Mouse (Mus musculus) c-Kit-negative CD71-positive TER-119-positive erythroid progenitor cells, embryonic 14.5 days (primary cell): ENCODE measurements around the gene Id4.

Experiments
- DNase-seq: peaks from one replicate; pipeline ENCODE4 v3.0.0-alpha.2; 2013; ENCODE audit warnings: low read depth, low spot score

Gene Id4

DNA sequence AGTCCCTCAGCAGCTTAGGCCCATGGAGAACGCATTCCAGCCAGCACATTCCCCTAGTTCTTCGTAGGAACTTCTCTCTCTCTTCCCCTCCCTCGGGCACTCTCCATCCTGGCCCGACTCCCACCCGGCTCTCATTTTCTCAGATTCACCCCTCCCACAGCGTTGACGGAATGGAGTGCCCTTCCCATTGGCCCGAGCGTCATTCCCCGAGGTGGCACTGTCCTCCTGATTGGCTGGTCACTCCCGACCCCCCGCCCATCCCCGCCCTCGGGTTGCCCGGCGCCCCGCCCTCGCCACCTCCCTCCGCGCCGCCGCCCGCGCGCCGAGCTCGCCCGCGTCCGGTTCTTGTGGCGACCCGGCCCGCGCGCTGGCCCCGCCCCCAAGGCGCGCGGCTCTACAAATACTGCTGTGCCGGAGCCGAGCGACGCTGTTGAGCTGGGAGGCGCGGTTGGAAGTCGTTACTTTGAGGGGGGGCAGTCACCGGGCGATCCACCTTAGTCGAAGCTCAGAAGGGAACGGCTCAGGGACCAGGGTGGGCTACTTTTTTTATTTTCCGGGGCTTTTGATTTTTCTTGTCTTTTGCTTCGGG, at the start of gene Id4:
Gene Id4 (plus strand): TSS at position 539 of the 589 bp plus-strand sequence.
- no peak for DNase-seq

DNA sequence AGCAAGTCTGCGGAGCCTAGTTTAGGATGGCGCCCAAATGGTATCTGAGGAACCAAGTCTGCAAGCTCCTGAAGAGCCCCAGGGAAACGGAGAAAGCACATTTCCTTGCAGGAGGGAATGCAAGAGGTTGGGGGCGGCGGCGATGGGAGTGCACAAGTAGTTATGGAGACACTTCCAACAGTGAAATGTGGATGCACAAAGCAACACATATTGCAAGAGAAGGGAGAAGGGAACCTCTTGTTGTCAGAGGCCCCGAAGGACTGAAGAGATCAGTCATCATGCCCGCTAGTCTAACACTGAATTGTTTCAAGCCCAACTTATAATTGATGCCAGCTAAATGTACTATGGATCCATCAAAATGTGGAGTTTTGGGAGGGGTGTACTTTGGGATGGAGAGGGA, 33.9 kb upstream of the Id4 start:
- no peak for DNase-seq

DNA sequence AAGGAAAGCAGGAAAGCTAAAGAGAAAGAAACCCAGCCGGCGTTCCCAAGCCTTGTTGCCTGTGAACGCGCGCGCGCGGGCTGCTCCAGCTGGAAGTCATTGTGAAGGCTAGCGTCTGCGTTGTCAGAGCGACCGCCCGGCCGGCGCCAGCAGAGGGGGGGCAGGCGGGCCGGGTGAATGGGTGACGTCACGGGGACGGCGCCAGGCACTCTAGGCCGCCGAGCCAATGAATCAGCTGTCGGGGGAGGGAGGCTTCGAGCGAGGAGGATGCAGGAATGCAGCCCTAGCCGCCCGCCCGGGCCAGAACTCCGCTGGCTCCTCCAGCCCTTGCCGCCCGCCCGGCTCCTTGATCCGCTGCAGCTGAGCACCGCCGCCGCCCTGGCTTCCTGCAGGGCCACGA, 33.3 kb upstream of the Id4 start:
- no peak for DNase-seq

DNA sequence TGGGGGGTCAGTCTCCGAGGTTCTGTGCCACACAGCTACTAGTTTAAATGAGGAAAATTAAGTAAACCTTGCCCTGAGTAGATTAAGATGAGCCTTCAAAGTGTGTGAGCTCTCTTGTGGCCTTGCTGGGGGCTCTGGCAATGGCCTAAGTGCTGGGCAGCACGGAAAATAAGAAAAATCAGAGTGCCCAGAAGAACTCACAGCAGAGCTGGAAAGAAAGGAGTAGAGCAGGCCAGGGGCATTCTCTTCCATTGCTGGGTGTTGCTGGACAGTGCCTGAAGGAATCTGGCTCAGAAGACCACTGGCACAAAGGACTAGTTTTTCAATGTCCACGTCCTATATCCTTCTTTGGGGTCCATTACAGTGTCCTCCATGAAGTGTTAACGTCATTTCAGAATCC, 32.9 kb upstream of the Id4 start:
- no peak for DNase-seq

DNA sequence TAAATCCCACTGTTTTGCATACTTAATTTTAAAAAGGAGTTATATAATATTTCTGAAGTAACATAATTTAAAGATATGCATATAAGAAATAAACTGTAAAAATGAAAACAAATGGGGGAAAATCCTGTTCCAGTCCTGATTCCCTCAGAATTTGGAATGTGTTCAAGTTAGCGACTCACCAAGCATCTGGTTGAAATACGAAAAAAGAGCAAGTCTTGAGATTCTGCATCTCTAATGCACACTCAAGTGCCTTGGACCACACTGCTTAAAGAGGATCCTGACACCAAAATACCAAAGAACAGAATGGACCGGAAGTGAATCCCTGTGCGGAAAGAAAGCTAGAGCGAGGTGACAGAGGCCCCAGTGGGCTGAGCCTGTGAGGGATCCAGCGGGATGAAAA, 30.0 kb upstream of the Id4 start:
- DNase-seq, result no peak

DNA sequence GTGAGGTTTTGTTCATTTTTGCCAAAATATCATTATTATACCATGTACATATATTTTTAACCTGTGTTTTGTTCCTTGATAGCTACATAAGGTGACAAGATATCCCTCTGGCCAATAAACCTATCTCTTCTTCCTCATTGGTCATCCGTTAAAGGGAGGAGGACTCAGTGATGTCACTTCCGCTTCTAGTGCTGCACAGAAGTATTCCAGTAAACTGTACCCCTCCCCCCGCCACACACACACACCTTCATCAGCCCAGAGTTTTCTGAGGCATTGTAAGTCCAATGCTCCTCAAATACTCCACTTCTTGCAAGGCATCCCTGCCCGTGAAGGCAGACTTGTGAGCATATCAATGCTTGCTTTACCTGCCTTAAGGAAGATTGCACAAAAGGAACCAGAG, 24.6 kb upstream of the Id4 start:
- DNase-seq, result no peak

DNA sequence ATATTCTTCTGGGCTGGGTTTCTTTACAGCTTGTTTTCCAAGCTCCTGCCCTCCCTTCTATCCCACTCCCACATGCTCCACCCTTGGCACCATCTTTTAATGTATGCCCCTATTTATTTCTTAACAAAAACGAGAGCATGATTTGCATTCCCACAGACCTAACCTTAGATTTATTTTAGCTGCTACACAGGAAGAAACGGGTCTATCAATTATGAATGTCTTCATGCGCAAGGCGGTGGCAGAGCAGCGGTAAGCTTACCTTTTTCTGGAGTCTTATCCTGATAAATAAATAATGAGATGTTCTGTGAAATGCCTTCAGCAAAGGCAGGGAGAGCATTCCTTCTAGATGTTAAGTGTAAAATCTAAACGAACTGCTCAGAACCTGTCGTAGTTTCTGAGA, 24.2 kb upstream of the Id4 start:
- no peak for DNase-seq

DNA sequence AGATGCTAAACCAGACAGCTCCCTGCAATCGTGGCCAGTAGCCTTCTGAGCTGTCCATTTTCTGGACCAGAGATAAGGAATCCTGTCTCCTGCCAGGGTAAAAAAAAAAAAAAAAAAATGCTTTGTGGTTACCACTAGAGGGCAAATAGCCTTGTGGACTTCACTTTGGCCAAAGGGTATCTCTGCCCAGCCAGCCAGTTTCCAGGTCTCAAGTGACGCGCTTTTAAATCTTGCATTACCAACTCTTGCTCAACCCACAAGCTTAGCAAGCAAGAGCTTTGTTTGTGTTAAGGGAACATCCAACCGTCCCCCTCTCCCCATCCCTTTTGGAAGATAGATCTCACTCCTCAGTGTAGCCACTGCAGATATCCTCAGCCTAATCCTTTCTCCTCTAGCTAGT, 23.5 kb upstream of the Id4 start:
- no peak for DNase-seq

DNA sequence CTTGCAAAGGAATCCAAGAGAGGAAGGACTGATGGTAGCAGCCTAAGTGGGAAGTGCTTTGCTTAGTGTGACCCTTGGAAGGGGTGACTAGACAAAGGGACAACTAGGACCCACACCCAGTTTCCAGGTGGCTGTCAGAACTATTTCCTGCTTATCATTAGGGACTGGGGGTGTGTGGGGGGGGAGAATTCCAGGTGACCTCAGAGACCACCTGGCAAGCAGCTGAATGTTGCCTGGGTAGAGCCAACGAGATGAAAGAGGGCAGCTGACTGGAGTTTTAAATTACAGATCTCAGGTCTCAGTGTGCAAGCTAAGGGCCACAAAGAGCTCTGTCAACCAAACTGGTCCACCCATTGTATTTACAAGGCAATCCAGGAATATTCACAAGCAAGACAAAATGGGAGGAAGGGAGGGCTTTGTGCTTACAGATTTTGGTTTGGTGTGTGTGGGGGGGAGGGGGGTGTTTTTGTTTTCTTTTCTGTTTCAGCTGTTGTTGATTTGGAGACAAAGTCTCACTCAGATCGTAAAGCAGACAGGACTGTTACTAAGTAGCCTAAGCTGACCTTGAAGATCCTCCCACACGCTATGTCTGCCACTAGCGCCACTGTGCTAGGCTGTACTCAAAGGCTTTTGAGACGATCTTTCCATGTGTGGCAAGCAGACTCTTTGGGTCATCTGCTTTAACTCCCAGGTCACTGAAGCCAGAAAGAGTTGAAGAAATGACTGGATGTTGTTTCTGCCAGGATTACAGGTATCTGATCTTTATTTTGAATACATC, 15.6 kb upstream of the Id4 start:
- no peak for DNase-seq

DNA sequence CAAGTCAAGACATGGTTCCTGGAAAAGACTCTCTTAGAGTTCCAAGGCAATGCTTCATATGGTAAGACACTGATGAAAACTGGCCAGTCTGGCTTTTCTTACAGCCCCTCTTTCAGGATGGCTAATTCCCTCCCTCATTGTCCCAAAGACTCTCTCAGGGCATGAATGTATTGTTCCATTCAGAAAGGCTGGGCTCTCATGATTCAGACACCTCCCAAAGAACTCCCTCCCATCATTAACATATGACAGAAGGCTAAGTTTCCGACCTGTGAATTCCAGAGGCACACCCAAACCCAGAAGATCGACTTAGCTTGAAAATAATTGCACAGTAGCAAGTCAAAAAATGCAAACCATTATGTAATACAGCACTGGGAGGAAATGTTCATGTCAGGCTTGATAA, 8.5 kb upstream of the Id4 start:
- DNase-seq, result no peak

DNA sequence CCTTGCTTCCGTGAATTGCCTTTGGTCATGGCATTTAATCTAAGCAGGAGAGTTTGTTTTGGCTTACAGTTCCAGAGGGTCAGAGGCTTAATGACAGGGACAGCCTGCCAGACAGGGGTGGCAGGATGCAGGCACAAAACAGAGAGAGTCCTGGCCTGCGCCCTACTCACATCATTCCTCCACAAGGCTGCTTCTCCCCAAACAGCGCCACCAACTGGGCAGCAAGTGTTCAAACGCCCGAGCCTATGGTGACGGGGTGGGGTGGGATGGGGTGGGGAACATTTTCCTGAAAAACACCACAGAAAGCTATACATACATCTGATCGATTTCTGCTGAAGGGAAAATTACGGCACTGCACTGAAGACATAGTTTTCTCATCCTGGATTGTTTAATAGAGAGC, 6.0 kb upstream of the Id4 start:
- no peak for DNase-seq

DNA sequence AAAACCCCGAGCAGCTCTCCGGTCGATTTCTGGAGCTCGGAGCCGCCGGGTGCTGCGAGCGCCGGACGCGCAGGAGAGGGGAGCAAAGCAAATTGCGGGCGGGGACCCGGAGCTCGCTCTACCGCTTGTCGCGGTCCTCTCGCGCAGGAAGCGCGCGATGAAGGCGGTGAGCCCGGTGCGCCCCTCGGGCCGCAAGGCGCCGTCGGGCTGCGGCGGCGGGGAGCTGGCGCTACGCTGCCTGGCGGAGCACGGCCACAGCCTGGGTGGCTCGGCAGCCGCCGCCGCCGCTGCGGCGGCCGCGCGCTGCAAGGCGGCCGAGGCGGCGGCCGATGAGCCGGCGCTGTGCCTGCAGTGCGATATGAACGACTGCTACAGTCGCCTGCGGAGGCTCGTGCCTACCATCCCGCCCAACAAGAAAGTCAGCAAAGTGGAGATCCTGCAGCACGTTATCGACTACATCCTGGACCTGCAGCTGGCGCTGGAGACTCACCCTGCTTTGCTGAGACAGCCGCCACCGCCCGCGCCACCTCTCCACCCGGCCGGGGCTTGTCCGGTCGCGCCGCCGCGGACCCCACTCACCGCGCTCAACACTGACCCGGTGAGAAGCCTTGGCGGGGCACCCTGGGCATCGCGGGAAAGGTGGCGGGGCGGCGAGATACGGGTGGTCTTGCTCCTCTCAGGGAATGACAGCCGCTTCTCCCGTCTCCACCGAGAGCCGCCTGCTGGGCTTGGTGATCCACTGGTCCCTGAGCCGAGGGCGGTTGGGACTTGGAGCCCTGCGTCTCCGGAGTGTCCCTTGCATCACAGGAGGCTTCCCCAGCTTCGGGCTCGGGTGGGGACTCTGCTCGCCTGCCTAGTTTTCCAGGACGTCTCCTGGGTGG, 553 bp downstream of the Id4 start:
- DNase-seq, result no peak

DNA sequence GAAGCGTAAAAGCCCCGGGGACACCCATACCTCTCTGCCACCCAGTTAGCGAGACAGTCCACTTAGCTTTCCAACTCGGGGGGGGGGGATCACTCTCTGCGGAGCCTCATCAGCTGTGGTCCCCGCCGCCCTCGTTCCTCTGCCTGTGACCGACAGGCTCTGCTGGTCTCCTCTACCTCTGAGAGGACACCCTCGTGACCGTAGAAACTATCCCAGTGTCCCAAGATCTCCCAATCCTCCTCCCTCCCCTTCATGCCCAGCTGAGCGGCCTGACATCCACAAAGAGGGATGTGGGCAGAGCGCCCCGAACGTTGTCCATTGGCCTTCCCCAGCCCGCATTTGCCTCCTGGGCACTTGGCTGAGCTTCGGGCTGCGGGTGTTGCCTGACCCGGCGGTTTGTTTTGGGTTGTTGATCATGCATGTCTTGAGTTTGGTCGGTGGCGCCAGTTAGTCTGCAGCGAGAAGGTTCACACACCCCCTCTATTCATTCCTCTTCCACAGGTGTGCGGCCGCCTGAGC, 1.5 kb downstream of the Id4 start:
- DNase-seq, result no peak

DNA sequence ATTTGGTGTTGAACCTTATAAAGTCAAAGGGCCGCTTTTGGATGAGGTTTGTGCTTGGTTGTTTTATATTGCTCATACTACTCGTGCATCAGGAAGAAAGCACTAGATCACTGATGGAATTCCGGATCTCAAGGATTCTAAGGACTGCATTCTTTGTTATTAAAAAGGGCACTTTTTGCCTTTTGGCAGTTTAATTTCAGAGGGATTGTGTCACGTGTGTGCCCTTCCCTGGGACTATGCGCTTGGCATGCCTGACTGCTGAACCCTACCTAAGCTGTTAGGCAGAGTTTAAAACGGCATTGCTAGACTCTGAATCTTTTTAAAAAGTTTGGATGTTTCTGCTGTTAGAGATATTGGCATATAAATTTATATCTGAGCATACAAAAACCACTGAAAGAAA, 4.0 kb downstream of the Id4 start:
- DNase-seq, result no peak

DNA sequence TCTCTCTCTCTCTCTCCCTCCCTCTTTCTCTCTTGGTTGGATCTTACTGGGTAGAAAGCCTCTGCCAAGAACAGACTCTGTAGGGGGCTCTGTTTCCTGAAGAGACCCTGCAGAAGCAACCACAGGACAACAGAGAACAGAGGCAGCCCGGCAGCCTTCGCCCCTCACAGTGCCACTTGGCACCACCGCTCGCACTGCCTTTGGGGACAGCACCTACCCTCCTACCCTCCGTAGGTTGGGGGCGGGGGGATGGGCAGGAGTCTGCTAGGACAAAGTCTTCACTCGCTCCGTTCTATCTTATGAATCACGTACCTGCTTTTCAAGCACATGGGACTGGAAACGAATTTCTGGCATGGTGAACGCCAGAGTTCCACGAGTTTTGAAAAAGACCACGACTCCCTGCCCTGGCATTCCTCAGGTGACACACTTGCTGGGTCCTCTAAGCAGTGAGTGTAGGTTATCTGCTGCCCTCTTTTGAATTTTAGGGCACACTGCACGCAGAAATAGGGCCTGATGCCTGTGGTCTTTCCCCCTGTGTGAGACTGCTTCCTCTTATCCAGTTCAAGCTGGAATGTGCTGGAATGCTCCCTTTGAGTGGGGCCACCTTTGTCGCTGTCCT, 12.5 kb downstream of the Id4 start:
- DNase-seq, result no peak

DNA sequence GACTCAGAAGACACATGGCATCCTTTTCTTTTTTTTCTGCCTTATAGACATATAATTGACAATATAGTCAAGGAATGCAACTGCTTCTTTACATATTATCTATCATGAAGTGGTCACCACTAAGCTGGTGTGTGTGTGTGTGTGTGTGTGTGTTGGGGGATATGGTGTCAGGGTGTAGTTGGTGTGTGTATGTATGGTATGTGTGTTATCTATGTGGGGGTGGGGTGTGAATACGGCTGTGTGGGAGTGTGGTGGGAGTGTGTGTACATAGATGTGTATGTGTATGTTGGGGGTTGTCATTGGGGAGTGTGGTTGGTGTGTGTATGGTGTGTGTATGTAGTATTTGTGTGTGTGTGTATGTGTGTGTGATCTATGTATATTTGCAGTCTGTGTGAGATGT, 13.1 kb downstream of the Id4 start:
- no peak for DNase-seq

DNA sequence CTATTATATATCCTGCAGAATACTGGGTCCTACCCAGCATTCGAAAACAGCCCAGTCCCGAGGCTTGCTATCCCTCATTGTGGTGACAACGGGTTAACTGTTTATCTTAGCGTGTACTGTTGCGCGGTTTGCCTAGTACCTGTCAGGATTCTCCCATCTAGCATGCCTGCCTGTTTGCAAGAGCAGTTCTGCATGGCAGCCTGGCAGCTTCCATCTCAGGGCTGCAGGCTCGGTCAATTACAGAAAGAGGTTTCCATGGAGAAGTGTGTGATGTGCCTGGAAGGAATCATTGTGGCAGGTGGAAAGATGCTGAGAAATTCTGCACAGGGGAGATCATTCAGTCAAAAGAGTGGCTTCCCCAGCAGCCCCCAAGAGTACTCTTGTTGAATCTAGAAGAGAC, 16.0 kb downstream of the Id4 start:
- no peak for DNase-seq

DNA sequence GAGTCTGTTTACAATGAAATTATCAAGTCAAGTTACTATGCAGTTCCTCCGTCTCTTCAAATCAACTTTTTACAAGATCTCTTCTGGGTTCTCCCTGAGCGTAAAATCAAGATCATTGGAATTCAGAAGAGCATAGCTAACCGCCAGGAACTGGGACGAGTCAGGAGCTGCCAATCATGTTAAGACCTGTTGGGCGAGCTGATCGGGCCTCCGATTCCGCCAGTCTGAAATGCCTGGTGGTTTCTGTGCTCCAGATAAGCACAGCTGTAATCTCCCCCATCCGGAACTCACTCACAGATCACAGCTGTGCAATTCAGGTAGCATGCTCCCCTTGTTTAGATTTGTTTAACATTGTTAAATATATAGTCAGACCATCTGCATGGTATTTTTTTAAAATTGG, 23.4 kb downstream of the Id4 start:
- DNase-seq, result no peak

DNA sequence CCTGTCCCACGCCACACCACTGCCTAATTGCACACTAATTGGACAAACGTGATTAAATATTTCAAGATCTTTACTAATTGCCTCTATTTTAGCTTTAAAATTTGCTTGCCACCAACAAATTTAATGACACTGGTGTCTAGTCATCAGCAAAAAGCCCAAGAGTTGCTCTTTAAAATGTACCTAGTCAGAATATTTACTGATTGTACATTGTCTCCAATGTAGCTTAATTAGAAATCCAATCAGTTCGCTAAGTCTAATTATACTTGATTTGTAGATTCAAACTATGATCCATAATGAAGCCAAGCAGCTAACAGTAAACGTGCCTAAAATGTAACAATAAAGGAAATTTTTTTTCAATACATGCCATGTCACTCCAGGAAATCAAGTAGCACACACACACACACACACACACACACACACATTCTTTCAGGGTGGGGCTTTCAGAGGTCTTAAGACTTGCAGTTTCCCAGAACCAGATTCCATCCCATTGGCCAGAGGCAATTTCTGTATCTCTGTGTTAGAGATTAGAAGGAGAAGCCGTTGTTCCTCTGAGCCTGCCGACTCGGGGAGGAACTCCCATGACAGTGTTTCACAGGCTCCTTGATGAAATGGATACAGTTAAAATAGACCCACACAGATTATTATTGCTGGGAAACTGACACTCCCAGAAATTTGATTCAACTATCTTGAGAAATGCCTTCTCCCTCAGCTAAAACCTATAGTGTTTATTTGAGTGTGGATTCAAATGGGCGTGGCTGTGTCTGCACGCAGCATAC, 24.1 kb downstream of the Id4 start:
- DNase-seq, result no peak

DNA sequence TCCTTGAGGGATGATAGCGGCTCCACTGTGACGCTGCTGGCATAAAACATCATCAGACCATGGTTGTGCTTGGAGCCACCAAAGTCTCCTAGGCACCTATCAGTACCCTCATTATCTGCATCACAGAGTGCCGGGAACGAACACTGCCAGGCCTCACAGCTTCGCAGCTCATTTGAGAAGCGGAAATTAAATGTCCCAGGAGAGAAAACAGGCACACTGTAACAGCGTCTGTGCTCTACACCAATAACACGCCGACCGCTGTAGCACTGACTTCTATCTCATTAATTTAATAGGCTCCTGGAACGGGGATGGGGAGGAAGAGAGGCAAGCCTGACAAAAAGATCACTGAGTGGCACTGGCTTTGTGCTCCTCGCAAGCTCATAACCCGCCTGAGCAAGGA, 29.4 kb downstream of the Id4 start:
- DNase-seq, result no peak

DNA sequence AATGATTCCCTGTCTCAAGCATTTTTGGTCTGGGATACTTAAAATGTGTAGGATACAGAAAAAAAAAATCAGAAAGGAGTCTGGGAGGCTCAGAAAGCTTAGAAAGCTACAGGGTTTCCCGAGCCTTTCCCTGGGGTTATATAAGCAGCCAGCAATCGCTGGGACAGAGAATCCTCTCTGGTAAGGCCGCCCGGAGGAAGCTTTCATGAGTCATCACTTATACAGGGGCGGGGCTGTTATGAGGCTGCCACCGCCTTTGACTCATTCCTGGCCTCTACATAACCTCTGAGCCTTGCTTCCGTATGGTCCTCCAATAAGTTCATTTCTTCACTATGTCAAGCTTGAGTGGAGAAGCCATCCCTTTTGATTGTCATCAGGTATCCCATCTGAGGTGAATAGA, 53.5 kb downstream of the Id4 start:
- DNase-seq, result no peak
